Mouse (Mus musculus): Measurements from ENCODE around the gene Mgst2.

GRCm38 (mm10) chr3:51651149-51651548, 9.0 kb upstream of the Mgst2 start:
- no peak for TF ChIP-seq CTCF (conservative IDR thresholded peaks at IDR 0.05; ENCODE audit: low read length)
- no peak for TF ChIP-seq NANOG (IDR thresholded peaks at IDR 0.05; ENCODE audit: borderline replicate concordance, low read length)

All from E14TG2a.4 (cell line).